Mouse (Mus musculus) heart, postnatal 0 days (tissue): ENCODE measurements around the gene Map1s. TPM values are rescaled to one million over a fixed set of nuclear protein-coding genes. Genes with fewer than 3 reads are reported as not detected.

ENCODE experiments used
- ATAC-seq: fragments of 200-750 bp; cut with Nextera tagmentation; 2 replicates; pipeline ENCODE4 v1.8.0; 2017; ENCODE audit warnings: low read depth, moderate number of reproducible peaks, moderate library complexity; ENCODE audit not compliant: insufficient read depth
- DNase-seq: peaks from one replicate; pipeline ENCODE4 v3.0.0-alpha.2; 2016; ENCODE audit warnings: low spot score
- H3K27ac ChIP-seq: fragments of 300-500 bp; sonication (generic); 2 replicates; pipeline ENCODE4 v1.5.1; 2014; ENCODE audit warnings: low read depth, mild to moderate bottlenecking
- H3K27me3 ChIP-seq: fragments of 300-500 bp; sonication (generic); 2 replicates; pipeline ENCODE4 v1.6.1; 2014; ENCODE audit warnings: low read length, mixed read lengths; ENCODE audit not compliant: control insufficient read depth, insufficient read depth
- H3K36me3 ChIP-seq: fragments of 300-500 bp; sonication (generic); replicated peaks from 2 replicates; pipeline ENCODE4 v1.6.1; 2014; ENCODE audit warnings: low read length, mixed read lengths; ENCODE audit not compliant: control insufficient read depth, insufficient read depth
- H3K4me1 ChIP-seq: fragments of 300-500 bp; sonication (generic); 2 replicates; pipeline ENCODE4 v1.6.1; 2014; ENCODE audit warnings: antibody characterized with exemption; ENCODE audit not compliant: control insufficient read depth, insufficient read depth
- H3K4me2 ChIP-seq: fragments of 300-500 bp; sonication (generic); 2 replicates; pipeline ENCODE4 v1.6.1; 2014; ENCODE audit warnings: low read depth, mild to moderate bottlenecking, low read length, moderate library complexity
- H3K4me3 ChIP-seq: fragments of 300-500 bp; sonication (generic); 2 replicates; pipeline ENCODE4 v1.5.1; 2014; ENCODE audit warnings: low read depth, low read length
- H3K9ac ChIP-seq: fragments of 300-500 bp; sonication (generic); replicated peaks from 2 replicates; pipeline ENCODE4 v1.6.1; 2014; ENCODE audit warnings: low read depth, low read length, mixed read lengths
- H3K9me3 ChIP-seq: fragments of 300-500 bp; sonication (generic); replicated peaks from 2 replicates; pipeline ENCODE4 v1.6.1; 2016; ENCODE audit warnings: low read length; ENCODE audit not compliant: control insufficient read depth
- CTCF ChIP-seq: IDR thresholded peaks from 2 replicates; pipeline ENCODE4 v1.5.1; 2016; ENCODE audit warnings: antibody characterized with exemption, control low read depth, low read depth
- EP300 ChIP-seq: IDR thresholded peaks from 2 replicates; pipeline ENCODE4 v1.6.1; 2016; ENCODE audit warnings: antibody characterized with exemption, low read depth
- WGBS: fragments of 180-500 bp; shearing (Covaris S2); extraction: QIAGEN DNeasy Blood & Tissue Kit; methylation state at CpG from one replicate; pipeline ENCODE4 v1.1.7; 2014; 5-methylcytosine and 5-hydroxymethylcytosine counted together
- polyA plus RNA-seq: library from polyadenylated mRNA; unstranded; fragments of >200 nt; fragmentation: Nextera tagmentation; extraction: Ambion mirVana; gene quantifications from 2 replicates; pipeline ENCODE4 v1.2.1, GENCODE M21; 2015
- total RNA-seq: library from RNA; depleted of rRNA; stranded (reverse); fragments of >200 nt; gene quantifications from 2 replicates; pipeline ENCODE4 v1.2.3, GENCODE M21; 2014; ENCODE audit warnings: low replicate concordance

Map1s gene
- total and polyA plus RNA-seq, 2 experiments from 2014 or later: 24.9 to 32.6 TPM

DNA sequence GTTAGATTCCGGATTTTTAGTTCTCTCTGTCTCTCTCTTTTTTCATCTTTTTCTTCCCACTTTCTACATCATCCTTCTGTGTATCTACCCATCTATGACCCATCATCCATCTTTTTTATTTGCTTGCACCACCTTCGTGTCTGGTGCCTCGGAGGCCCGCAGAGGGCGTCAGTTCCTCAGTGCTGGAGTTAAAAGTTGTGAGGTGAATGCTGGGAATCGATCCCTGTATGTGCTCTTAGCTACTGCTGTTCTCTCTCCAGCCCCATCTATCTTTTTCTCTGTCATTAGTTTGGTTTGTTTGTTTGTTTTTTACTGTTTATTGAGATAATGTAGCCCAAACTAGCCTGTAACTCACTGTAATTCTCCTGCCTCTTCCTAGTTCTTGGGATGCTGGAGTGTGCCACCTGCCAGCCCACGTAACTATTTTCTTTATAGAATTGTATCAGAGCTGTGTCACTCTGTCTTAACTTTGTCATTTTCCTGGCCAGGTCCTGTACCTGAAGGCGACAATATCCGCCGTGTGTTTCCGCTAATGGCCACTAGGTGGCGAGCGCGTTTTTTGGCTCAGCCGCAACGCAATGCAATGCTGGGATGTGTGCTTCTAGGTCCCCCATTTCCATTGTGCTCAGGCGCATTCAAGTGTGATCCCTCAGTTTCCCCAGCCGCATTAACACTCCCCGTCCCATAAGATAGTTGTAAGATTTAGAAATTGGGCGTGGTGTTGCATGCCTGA is 7.9 kb upstream of the Map1s start:
- Histone ChIP-seq H3K4me1 (peaks cover 6% of the 10 kb centered on the region), H3K9ac (peak overlapping the region; percentile 63), H3K4me2 (peak overlapping the region; percentile 74), H3K36me3 (peaks cover 21% of the 10 kb centered on the region), H3K9me3 (no peaks in the 10 kb centered on the region), H3K27ac (peak overlapping the region; percentile 77), H3K4me3 (peak overlapping the region; percentile 95), H3K27me3 (peaks cover 6% of the 10 kb centered on the region)
- peak; percentile 49 for ATAC-seq
- WGBS: under 1% methylated on average over 20 of the region's 20 CpGs
- peak; percentile 74 for DNase-seq
- TF ChIP-seq CTCF: peak; percentile 97
- TF ChIP-seq EP300: no peak

DNA sequence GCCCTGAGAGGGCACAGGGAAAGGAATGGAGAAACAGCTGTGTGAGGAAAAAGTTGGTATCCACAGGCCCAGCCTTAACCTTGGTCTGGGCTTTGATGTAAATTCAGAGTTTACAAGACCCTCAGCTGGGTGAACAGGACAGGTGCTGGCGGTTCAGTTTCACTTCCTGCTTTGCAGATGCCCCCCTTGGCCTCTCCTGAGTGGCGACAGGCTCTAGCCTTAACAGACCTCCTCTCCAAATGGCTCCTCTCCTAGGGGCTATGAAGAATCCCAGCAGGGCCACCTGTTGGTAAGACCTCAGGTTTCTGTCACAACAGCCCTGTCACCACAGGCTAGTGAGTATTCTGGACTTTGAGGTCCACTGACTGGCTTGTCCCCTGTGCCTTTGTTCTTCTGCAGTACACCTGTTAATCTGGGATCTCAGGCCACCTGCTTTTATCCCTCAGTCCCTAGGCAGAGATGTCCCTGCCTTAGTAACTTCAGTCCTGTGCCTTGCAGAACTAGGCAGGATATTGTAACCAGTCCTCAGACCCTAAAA is 7.0 kb upstream of the Map1s start:
- no peak overlapping the region for H3K27ac ChIP-seq
- DNase-seq (no peak), ATAC-seq (no peak)
- no peak for TF ChIP-seq EP300
- no peak for TF ChIP-seq CTCF
- 53% methylated on average over 2 of the region's 2 CpGs for WGBS
- H3K4me2 ChIP-seq: no peak overlapping the region
- no peak overlapping the region for H3K9ac ChIP-seq
- peaks cover 21% of the 10 kb centered on the region for H3K36me3 ChIP-seq
- H3K4me3 ChIP-seq: no peak overlapping the region
- peaks cover 6% of the 10 kb centered on the region for H3K4me1 ChIP-seq
- no peaks in the 10 kb centered on the region for H3K27me3 ChIP-seq
- H3K9me3 ChIP-seq: no peaks in the 10 kb centered on the region

DNA sequence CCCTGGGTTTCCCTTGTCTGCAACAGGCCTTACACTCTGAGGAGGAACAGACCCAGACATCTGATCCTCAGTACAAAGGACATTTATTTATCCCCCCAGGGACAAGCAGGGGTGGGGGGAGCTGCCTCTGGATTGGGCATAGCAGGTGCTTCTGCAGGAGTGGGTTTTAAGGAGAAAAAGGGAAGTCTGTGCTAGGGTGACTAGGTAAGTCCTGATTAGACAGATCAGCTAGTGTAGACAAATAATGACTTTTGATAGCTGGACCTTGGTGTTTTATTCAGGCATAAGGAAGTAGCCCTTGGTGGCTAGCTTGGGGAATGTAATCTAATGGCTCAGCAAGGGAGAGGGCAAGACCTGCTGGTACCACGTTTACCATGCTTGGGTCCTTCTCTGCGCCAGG is 6.5 kb upstream of the Map1s start:
- Histone ChIP-seq H3K9me3 (no peaks in the 10 kb centered on the region), H3K27me3 (no peaks in the 10 kb centered on the region), H3K27ac (no peak overlapping the region), H3K4me3 (no peak overlapping the region), H3K9ac (no peak overlapping the region), H3K4me2 (no peak overlapping the region), H3K4me1 (peaks cover 6% of the 10 kb centered on the region), H3K36me3 (peaks cover 17% of the 10 kb centered on the region)
- TF ChIP-seq CTCF (no peak), EP300 (no peak)
- 87% methylated on average over 2 of the region's 2 CpGs for WGBS
- DNase-seq (no peak), ATAC-seq (no peak)

DNA sequence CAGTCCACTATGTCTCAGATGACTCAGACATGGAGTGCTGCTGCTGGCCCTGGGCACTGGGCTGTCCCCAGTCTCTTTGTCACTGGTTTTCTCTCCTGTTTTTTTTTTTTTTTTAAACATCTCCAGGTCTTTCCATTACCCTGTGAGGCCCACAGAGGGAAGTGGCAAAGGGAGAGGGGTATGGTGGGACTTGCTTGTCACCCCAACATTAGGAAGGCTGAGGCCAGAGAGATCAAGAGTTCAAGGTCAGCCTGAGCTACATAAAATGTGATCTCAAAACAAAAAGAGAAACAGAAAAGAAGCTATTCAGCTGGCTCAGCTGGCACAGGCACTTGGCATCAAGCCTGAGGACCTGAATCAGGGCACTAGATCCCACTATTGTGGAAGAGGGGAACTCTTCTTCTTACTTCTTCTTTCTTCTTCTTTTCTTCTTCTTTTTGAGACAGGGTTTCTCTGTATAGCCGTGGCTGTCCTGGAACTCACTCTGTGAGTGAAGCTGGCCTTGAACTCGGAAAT is 4.8 kb upstream of the Map1s start:
- H3K9ac ChIP-seq: no peak overlapping the region
- no peak for ATAC-seq
- DNase-seq: no peak
- H3K9me3 ChIP-seq: no peaks in the 10 kb centered on the region
- H3K36me3 ChIP-seq: no peaks in the 10 kb centered on the region; the same call in 1 of the 2 replicates
- 53% methylated on average over 2 of the region's 2 CpGs for WGBS
- TF ChIP-seq CTCF: no peak
- no peak overlapping the region for H3K4me2 ChIP-seq
- no peak overlapping the region for H3K4me3 ChIP-seq
- no peak overlapping the region for H3K27ac ChIP-seq
- H3K4me1 ChIP-seq: peaks cover 13% of the 10 kb centered on the region
- H3K27me3 ChIP-seq: no peaks in the 10 kb centered on the region

DNA sequence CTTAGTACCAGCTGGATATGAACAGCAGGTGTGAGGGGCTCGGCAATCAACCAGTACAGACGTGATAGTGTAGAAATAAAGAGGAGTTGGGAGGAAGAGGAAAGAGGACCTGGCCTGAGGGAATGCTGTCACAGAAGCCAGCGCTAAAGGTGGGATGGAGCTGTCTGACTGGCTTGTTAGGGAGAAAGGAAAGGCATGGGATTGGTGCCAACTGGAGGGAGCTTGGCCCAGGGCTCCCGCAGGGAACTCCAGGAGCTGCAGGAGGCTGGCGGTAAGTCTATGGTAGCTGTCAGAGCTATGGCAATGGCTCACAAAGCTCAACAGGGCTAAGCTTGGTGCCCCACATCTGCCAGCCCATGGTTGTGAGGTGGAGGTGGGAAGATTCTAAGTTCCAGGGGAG is 3.5 kb upstream of the Map1s start:
- ATAC-seq (no peak), DNase-seq (no peak)
- H3K27me3 ChIP-seq: no peaks in the 10 kb centered on the region
- peaks cover 17% of the 10 kb centered on the region for H3K4me1 ChIP-seq
- no peak overlapping the region for H3K9ac ChIP-seq
- no peak for TF ChIP-seq CTCF
- TF ChIP-seq EP300: no peak
- H3K9me3 ChIP-seq: no peaks in the 10 kb centered on the region
- no peak overlapping the region for H3K27ac ChIP-seq
- no peaks in the 10 kb centered on the region for H3K36me3 ChIP-seq
- no peak overlapping the region for H3K4me3 ChIP-seq
- WGBS: 30% methylated on average over 5 of the region's 5 CpGs
- H3K4me2 ChIP-seq: no peak overlapping the region
